Mouse (Mus musculus): ENCODE data around the gene Gm21294. TPM values are rescaled to one million over a fixed set of nuclear protein-coding genes. Genes with fewer than 3 reads are reported as not detected.
"Not testable (repeated sequence)": the region's sequence is repeated elsewhere in the genome, so short reads cannot be mapped to it uniquely, and the experiment has no call there.

Gene Gm21294
- total RNA-seq (2021): not detected

- intact Hi-C loops (cut with DNase I); DNase-seq (ENCODE audit: low spot score in 2 of 2): not testable (repeated sequence)
Measured at GRCm38 (mm10) chrY:89052506-89052905, at the start of gene Gm21294. TSS of gene Gm21294 (plus strand) at chrY:89052806.

GRCm38 (mm10) chrY:89126246-89126645 is 73.6 kb downstream of the Gm21294 start:
- intact Hi-C loops (cut with DNase I): not testable (repeated sequence)

More at GRCm38 (mm10) chrY:89126246-89126645, 73.6 kb downstream of the Gm21294 start:
- DNase-seq (ENCODE audit: low spot score in 2 of 2): peak; percentile 1 to 2

Data from left cerebral cortex, postnatal 25 days (tissue).